Mouse (Mus musculus) neural tube, embryonic 12.5 days (tissue): ENCODE results near the gene H2-D1. TPM values are rescaled to one million over a fixed set of nuclear protein-coding genes. Genes with fewer than 3 reads are reported as not detected.

ENCODE experiments used
- ATAC-seq: fragments of 200-750 bp; cut with Nextera tagmentation; 2 replicates; pipeline ENCODE4 v1.8.0; 2017; ENCODE audit warnings: low read depth, mild to moderate bottlenecking, moderate TSS enrichment, moderate library complexity; ENCODE audit not compliant: low FRiP score
- H3K27ac ChIP-seq: fragments of 300-500 bp; sonication (generic); 2 replicates; pipeline ENCODE4 v1.5.1; 2016
- H3K27me3 ChIP-seq: fragments of 300-500 bp; sonication (generic); replicated peaks from 2 replicates; pipeline ENCODE4 v1.6.1; 2016; ENCODE audit warnings: mild to moderate bottlenecking
- H3K36me3 ChIP-seq: fragments of 300-500 bp; sonication (generic); 2 replicates; pipeline ENCODE4 v1.6.1; 2016; ENCODE audit warnings: mild to moderate bottlenecking
- H3K4me1 ChIP-seq: fragments of 300-500 bp; sonication (generic); 2 replicates; pipeline ENCODE4 v1.6.1; 2016
- H3K4me2 ChIP-seq: fragments of 300-500 bp; sonication (generic); replicated peaks from 2 replicates; pipeline ENCODE4 v1.6.1; 2016; ENCODE audit warnings: mild to moderate bottlenecking
- H3K4me3 ChIP-seq: fragments of 300-500 bp; sonication (generic); 2 replicates; pipeline ENCODE4 v1.5.1; 2016
- H3K9ac ChIP-seq: fragments of 300-500 bp; sonication (generic); 2 replicates; pipeline ENCODE4 v1.6.1; 2016; ENCODE audit warnings: mild to moderate bottlenecking
- H3K9me3 ChIP-seq: fragments of 300-500 bp; sonication (generic); 2 replicates; pipeline ENCODE4 v1.6.1; 2016; ENCODE audit warnings: mild to moderate bottlenecking
- WGBS: fragments of 180-500 bp; shearing (Covaris S2); methylation state at CpG from one replicate; pipeline ENCODE4 v1.1.7; 2016; 5-methylcytosine and 5-hydroxymethylcytosine counted together
- polyA plus RNA-seq: library from polyadenylated mRNA; unstranded; fragments of >200 nt; fragmentation: Nextera tagmentation; extraction: Ambion mirVana; gene quantifications from 2 replicates; pipeline ENCODE4 v1.2.1, GENCODE M21; 2016

The H2-D1 gene
- polyA plus RNA-seq, 1 experiment from 2014 or later: 58.8 TPM

- Histone ChIP-seq H3K4me3 (no peak overlapping the region), H3K36me3 (peaks cover 65% of the 10 kb centered on the region), H3K9ac (no peak overlapping the region), H3K27ac (no peak overlapping the region), H3K9me3 (no peaks in the 10 kb centered on the region), H3K4me2 (no peak overlapping the region), H3K4me1 (no peaks in the 10 kb centered on the region), H3K27me3 (no peaks in the 10 kb centered on the region)
- 87% methylated on average over 18 of the region's 18 CpGs for WGBS
- no peak for ATAC-seq
Observed at GRCm38 (mm10) chr17:35252619-35253292, 9.8 kb upstream of the H2-D1 start.

GRCm38 (mm10) chr17:35253293-35254093, 9.0 kb upstream of the H2-D1 start:
- Histone ChIP-seq H3K4me3 (no peak overlapping the region), H3K9me3 (no peaks in the 10 kb centered on the region), H3K4me2 (no peak overlapping the region), H3K27ac (no peak overlapping the region), H3K27me3 (no peaks in the 10 kb centered on the region), H3K4me1 (no peaks in the 10 kb centered on the region), H3K36me3 (peaks cover 59% of the 10 kb centered on the region), H3K9ac (no peak overlapping the region)
- ATAC-seq: 0 out of 2 replicates have a peak, but pooled peaks have one; percentile 5
- WGBS: 89% methylated on average over 32 of the region's 32 CpGs

GRCm38 (mm10) chr17:35254241-35255098, 8.1 kb upstream of the H2-D1 start:
- Histone ChIP-seq H3K9me3 (no peaks in the 10 kb centered on the region), H3K9ac (no peak overlapping the region), H3K36me3 (peaks cover 49% of the 10 kb centered on the region), H3K27me3 (no peaks in the 10 kb centered on the region), H3K4me3 (no peak overlapping the region), H3K4me1 (no peaks in the 10 kb centered on the region), H3K27ac (no peak overlapping the region), H3K4me2 (no peak overlapping the region)
- WGBS: 55% methylated on average over 11 of the region's 11 CpGs
- peak; percentile 22 for ATAC-seq

- Histone ChIP-seq H3K36me3 (peaks cover 41% of the 10 kb centered on the region), H3K9ac (no peak overlapping the region), H3K4me1 (no peaks in the 10 kb centered on the region), H3K4me3 (no peak overlapping the region), H3K4me2 (no peak overlapping the region), H3K27ac (no peak overlapping the region), H3K27me3 (no peaks in the 10 kb centered on the region), H3K9me3 (no peaks in the 10 kb centered on the region)
- ATAC-seq: no peak
- 73% methylated on average over 3 of the region's 3 CpGs for WGBS
Observed at GRCm38 (mm10) chr17:35255301-35255700, 7.2 kb upstream of the H2-D1 start.

GRCm38 (mm10) chr17:35255704-35256103, 6.8 kb upstream of the H2-D1 start:
- H3K27ac ChIP-seq: no peak overlapping the region
- H3K4me2 ChIP-seq: no peak overlapping the region
- H3K9me3 ChIP-seq: no peaks in the 10 kb centered on the region
- H3K4me3 ChIP-seq: no peak overlapping the region
- no peaks in the 10 kb centered on the region for H3K4me1 ChIP-seq
- 57% methylated on average over 4 of the region's 4 CpGs for whole genome bisulfite sequencing
- H3K9ac ChIP-seq: no peak overlapping the region
- no peaks in the 10 kb centered on the region for H3K27me3 ChIP-seq
- peaks cover 37% of the 10 kb centered on the region for H3K36me3 ChIP-seq
- no peak for ATAC-seq

- no peaks in the 10 kb centered on the region for H3K4me1 ChIP-seq
- H3K4me3 ChIP-seq: no peak overlapping the region
- peaks cover 22% of the 10 kb centered on the region for H3K36me3 ChIP-seq
- ATAC-seq: no peak
- WGBS: 80% methylated on average over 1 of the region's 1 CpGs
- peak overlapping the region; percentile 48 for H3K4me2 ChIP-seq
- H3K9me3 ChIP-seq: no peaks in the 10 kb centered on the region
- no peaks in the 10 kb centered on the region for H3K27me3 ChIP-seq
- H3K27ac ChIP-seq: no peak overlapping the region
- H3K9ac ChIP-seq: no peak overlapping the region
Observed at GRCm38 (mm10) chr17:35257378-35257777, 5.2 kb upstream of the H2-D1 start.

- H3K27ac ChIP-seq: no peak overlapping the region
Observed at GRCm38 (mm10) chr17:35257824-35258491, 4.6 kb upstream of the H2-D1 start.

GRCm38 (mm10) chr17:35258492-35259478, 3.7 kb upstream of the H2-D1 start:
- H3K27me3 ChIP-seq: 0 out of 2 replicates have a peak, but pooled peaks cover 4% of the 10 kb centered on the region
- no peak overlapping the region for H3K4me3 ChIP-seq
- H3K27ac ChIP-seq: no peak overlapping the region
- H3K36me3 ChIP-seq: peaks cover 8% of the 10 kb centered on the region
- no peak overlapping the region for H3K9ac ChIP-seq
- ATAC-seq: no peak
- no peaks in the 10 kb centered on the region for H3K9me3 ChIP-seq
- 68% methylated on average over 14 of the region's 14 CpGs for WGBS
- no peak overlapping the region for H3K4me2 ChIP-seq
- H3K4me1 ChIP-seq: 0 out of 2 replicates have a peak, but pooled peaks cover 4% of the 10 kb centered on the region

More at GRCm38 (mm10) chr17:35257824-35258491, 4.6 kb upstream of the H2-D1 start:
- Histone ChIP-seq H3K27me3 (no peaks in the 10 kb centered on the region), H3K4me1 (no peaks in the 10 kb centered on the region), H3K4me2 (peak overlapping the region; percentile 48), H3K9me3 (no peaks in the 10 kb centered on the region), H3K4me3 (no peak overlapping the region), H3K36me3 (peaks cover 16% of the 10 kb centered on the region), H3K9ac (0 out of 2 replicates have a peak overlapping the region, but pooled peaks have one; percentile 9)
- 13% methylated on average over 17 of the region's 17 CpGs for WGBS
- ATAC-seq: no peak

GRCm38 (mm10) chr17:35259621-35260020, 2.9 kb upstream of the H2-D1 start:
- 91% methylated on average over 4 of the region's 4 CpGs for WGBS
- no peaks in the 10 kb centered on the region for H3K9me3 ChIP-seq
- ATAC-seq: no peak

GRCm38 (mm10) chr17:35261651-35262050, 879 bp upstream of the H2-D1 start:
- 77% methylated on average over 13 of the region's 13 CpGs for WGBS
- no peak for ATAC-seq
- 0 out of 2 replicates have a peak, but pooled peaks cover 7% of the 10 kb centered on the region for H3K4me1 ChIP-seq
- H3K4me3 ChIP-seq: no peak overlapping the region
- no peak overlapping the region for H3K9ac ChIP-seq
- no peaks in the 10 kb centered on the region for H3K9me3 ChIP-seq
- H3K4me2 ChIP-seq: no peak overlapping the region
- H3K36me3 ChIP-seq: no peaks in the 10 kb centered on the region
- no peak overlapping the region for H3K27ac ChIP-seq
- peaks cover 11% of the 10 kb centered on the region; the same call in 1 of the 2 replicates for H3K27me3 ChIP-seq

More at GRCm38 (mm10) chr17:35259621-35260020, 2.9 kb upstream of the H2-D1 start:
- H3K4me1 ChIP-seq: 0 out of 2 replicates have a peak, but pooled peaks cover 7% of the 10 kb centered on the region
- no peak overlapping the region for H3K4me2 ChIP-seq
- H3K9ac ChIP-seq: no peak overlapping the region
- no peak overlapping the region for H3K27ac ChIP-seq
- no peak overlapping the region for H3K4me3 ChIP-seq
- no peaks in the 10 kb centered on the region for H3K36me3 ChIP-seq
- peaks cover 7% of the 10 kb centered on the region; the same call in 1 of the 2 replicates for H3K27me3 ChIP-seq
